Mouse (Mus musculus): ENCODE results near the gene Ctf1. TPM values are rescaled to one million over a fixed set of nuclear protein-coding genes. Genes with fewer than 3 reads are reported as not detected.

Ctf1 gene
- total RNA-seq, 2 experiments from 2014 or later: 8.8 to 9.7 TPM

Small RNA genes lying within 50 kb of the gene (microRNA-seq; reads per million reads assigned to microRNA genes)
- 0 to 0.38 reads per million in 2 experiments for gene Mir762

Other genes starting within 250 kb of the Ctf1 start
- 10 to 100 TPM; 24.2 to 31.1 TPM for gene Fbrs, start 233.5 kb upstream of the Ctf1 start, total RNA-seq (2021)
- gene Srcap, start 200.8 kb upstream of the Ctf1 start, total RNA-seq (2021): 10 to 100 TPM; 47.1 to 56.4 TPM
- gene Gm42715, start 193.2 kb upstream of the Ctf1 start, total RNA-seq (2021): 10 to 100 TPM in 1 of 2 experiments, 1 to 10 TPM in 1; 9.7 to 11.4 TPM
- gene Tmem265, start 151.3 kb upstream of the Ctf1 start, total RNA-seq (2021): not detected
- gene Phkg2, start 139.4 kb upstream of the Ctf1 start, total RNA-seq (2021): 10 to 100 TPM; 14.9 to 16.4 TPM
- 10 to 100 TPM; 12.6 to 15.4 TPM for gene Ccdc189, start 124.1 kb upstream of the Ctf1 start, total RNA-seq (2021)
- 10 to 100 TPM; 41.0 to 42.8 TPM for gene Rnf40, start 124.0 kb upstream of the Ctf1 start, total RNA-seq (2021)
- 10 to 100 TPM; 16.5 TPM for gene Zfp629, start 96.9 kb upstream of the Ctf1 start, total RNA-seq (2021)
- gene Bcl7c, start 3.8 kb upstream of the Ctf1 start, total RNA-seq (2021): 10 to 100 TPM; 34.1 to 35.4 TPM
- not detected for gene Ctf2, start 19.4 kb downstream of the Ctf1 start, total RNA-seq (2021)
- gene Fbxl19, start 31.8 kb downstream of the Ctf1 start, total RNA-seq (2021): 1 to 10 TPM; 3.3 to 4.0 TPM
- 10 to 100 TPM; 20.5 to 26.4 TPM for gene Orai3, start 57.1 kb downstream of the Ctf1 start, total RNA-seq (2021)
- gene Setd1a, start 63.9 kb downstream of the Ctf1 start, total RNA-seq (2021): 10 to 100 TPM; 15.8 to 19.5 TPM
- gene Gm49388, start 72.9 kb downstream of the Ctf1 start, total RNA-seq (2021): 1 to 10 TPM; 2.5 to 2.6 TPM
- gene Hsd3b7, start 87.9 kb downstream of the Ctf1 start, total RNA-seq (2021): 10 to 100 TPM; 10.8 to 13.9 TPM
- 10 to 100 TPM; 66.5 to 67.0 TPM for gene Stx4a, start 111.6 kb downstream of the Ctf1 start, total RNA-seq (2021)
- under 1 TPM; 0.30 to 0.72 TPM for gene Stx1b, start 111.8 kb downstream of the Ctf1 start, total RNA-seq (2021)
- 10 to 100 TPM; 16.7 to 17.9 TPM for gene Zfp646, start 163.5 kb downstream of the Ctf1 start, total RNA-seq (2021)
- gene Zfp668, start 164.1 kb downstream of the Ctf1 start, total RNA-seq (2021): 1 to 10 TPM; 3.4 to 4.1 TPM
- 1 to 10 TPM in 1 of 2 experiments, under 1 TPM in 1; 0.52 to 1.3 TPM for gene Prss53, start 178.2 kb downstream of the Ctf1 start, total RNA-seq (2021)
- gene Gm21974, start 182.7 kb downstream of the Ctf1 start, total RNA-seq (2021): under 1 TPM in 1 of 2 experiments, not detected in 1; 0.27 TPM
- 10 to 100 TPM; 19.3 to 20.8 TPM for gene Vkorc1, start 182.9 kb downstream of the Ctf1 start, total RNA-seq (2021)
- gene Bckdk, start 191.3 kb downstream of the Ctf1 start, total RNA-seq (2021): 100 to 1,000 TPM; 119 to 128 TPM
- 10 to 100 TPM; 14.1 to 14.6 TPM for gene Kat8, start 199.8 kb downstream of the Ctf1 start, total RNA-seq (2021)
- gene Prss8, start 217.4 kb downstream of the Ctf1 start, total RNA-seq (2021): under 1 TPM in 1 of 2 experiments, not detected in 1; 0.26 TPM
- gene Prss36, start 234.0 kb downstream of the Ctf1 start, total RNA-seq (2021): 1 to 10 TPM; 8.5 to 9.3 TPM

Measured in heart, adult 18-20 months (tissue).